Mouse (Mus musculus): ENCODE measurements around the gene Gramd2. TPM values are rescaled to one million over a fixed set of nuclear protein-coding genes. Genes with fewer than 3 reads are reported as not detected.

Gene Gramd2
- polyA plus RNA-seq, 1 experiment = not detected

DNA sequence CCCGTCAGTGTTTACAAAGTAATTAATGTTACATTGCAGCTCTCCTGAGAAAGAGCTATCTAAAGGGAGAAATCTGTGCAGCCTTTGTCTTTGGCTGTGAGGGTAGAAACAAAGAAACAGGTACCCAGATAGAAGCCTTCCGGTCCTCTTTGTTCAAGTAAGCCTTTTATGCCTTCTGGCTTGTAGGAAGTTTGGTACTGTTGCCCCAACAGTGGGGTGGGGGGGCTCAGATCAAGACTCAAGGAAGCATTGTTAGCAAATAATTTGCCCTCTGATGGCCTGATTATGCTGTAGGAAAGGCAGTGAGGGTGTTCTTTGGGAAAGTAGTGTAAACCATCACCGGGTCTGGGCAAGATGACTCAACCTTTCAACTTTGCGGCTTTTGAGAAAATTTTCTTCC is 21.8 kb upstream of the Gramd2 start:
- Histone ChIP-seq H3K4me3 (ENCODE audit: insufficient read depth, low read length) (peak overlapping the region; percentile 85), H3K27ac (ENCODE audit: insufficient read depth, low read depth, low read length) (peak overlapping the region; percentile 90), H3K4me1 (ENCODE audit: control insufficient read depth, insufficient read depth, low read length) (peaks cover 32% of the 10 kb centered on the region)
- TF ChIP-seq CTCF (IDR thresholded peaks at IDR 0.05; ENCODE audit: low read depth, low read length) = no peak
- no peak for TF ChIP-seq POLR2A (IDR thresholded peaks at IDR 0.05; ENCODE audit: borderline replicate concordance, low read depth, low read length)

DNA sequence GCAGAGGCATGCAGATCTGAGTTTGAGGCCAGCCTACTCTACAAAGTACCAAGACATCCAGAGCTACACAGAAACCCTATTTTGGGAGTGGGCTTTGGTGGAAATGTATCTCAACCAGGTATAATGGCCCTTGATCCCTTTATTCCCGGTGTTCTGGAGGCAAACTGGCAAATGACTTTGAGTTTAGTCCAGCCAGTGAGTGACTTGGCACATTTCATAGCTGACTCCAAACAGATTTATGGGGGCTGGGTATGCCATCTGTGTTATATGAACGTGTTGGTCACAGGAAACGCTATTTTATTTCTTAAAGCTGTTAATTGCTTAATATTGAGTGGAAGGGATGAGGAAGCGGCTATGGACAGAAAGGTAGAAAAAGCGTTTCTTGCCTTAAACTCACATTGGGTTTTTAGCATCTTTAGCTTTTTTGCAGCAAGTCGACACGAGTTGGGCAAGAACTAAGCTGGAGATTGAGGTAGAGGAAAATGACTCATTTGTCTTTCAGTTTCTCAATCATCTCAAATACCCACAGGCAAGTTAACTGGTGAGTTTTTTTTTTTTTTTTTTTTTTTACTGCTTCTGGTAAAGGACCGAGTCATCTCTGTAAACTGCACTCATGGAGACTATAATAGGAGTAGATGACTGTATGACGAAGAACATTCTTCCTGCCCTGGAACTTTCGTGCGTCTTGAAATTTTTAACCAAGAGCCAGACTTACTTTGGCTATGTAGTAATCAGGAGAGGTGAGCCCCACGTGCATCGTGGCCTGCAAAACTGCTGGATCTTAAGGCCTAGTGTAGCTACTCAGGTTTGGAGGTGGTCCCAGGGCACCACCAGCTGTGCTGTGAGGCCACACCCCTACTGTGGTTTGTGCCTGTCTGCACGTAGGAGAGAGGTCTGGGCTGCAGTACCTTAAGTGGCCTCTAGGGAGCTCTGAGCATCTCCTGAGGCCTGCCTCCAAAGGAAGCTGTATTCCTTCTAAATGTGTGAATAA is 20.6 kb upstream of the Gramd2 start:
- Histone ChIP-seq H3K4me1 (ENCODE audit: control insufficient read depth, insufficient read depth, low read length) (peaks cover 32% of the 10 kb centered on the region), H3K27ac (ENCODE audit: insufficient read depth, low read depth, low read length) (peak overlapping the region; percentile 90), H3K4me3 (ENCODE audit: insufficient read depth, low read length) (peak overlapping the region; percentile 85)
- TF ChIP-seq CTCF (IDR thresholded peaks at IDR 0.05; ENCODE audit: low read depth, low read length) = no peak; the same call in 1 of the 2 replicates
- TF ChIP-seq POLR2A (IDR thresholded peaks at IDR 0.05; ENCODE audit: borderline replicate concordance, low read depth, low read length) = no peak

DNA sequence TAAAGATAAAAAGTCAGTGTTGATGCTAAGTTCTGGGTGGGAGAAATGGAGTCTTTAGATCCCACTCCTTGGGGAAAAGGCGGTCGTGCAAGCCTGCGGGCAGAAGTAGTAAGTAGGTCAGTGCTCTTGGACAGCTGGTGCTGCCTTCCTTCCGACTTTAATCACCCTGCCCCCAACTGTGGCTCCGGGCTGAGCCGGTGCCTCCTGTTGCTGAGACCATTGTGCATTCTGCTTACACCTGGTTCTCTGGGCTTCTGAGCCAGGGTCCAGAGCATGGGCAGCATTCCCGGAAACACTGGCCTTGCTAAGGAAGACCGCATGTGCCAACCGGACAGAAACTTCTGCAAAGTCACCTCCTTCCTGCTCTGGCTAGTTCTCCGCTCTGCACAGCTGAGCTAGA is 19.5 kb upstream of the Gramd2 start:
- TF ChIP-seq POLR2A (IDR thresholded peaks at IDR 0.05; ENCODE audit: borderline replicate concordance, low read depth, low read length) = no peak
- no peak for TF ChIP-seq CTCF (IDR thresholded peaks at IDR 0.05; ENCODE audit: low read depth, low read length)
- H3K4me1 ChIP-seq (ENCODE audit: control insufficient read depth, insufficient read depth, low read length) = peaks cover 28% of the 10 kb centered on the region
- peak overlapping the region; percentile 53 for H3K4me3 ChIP-seq (ENCODE audit: insufficient read depth, low read length)
- peak overlapping the region; percentile 90 for H3K27ac ChIP-seq (ENCODE audit: insufficient read depth, low read depth, low read length)

DNA sequence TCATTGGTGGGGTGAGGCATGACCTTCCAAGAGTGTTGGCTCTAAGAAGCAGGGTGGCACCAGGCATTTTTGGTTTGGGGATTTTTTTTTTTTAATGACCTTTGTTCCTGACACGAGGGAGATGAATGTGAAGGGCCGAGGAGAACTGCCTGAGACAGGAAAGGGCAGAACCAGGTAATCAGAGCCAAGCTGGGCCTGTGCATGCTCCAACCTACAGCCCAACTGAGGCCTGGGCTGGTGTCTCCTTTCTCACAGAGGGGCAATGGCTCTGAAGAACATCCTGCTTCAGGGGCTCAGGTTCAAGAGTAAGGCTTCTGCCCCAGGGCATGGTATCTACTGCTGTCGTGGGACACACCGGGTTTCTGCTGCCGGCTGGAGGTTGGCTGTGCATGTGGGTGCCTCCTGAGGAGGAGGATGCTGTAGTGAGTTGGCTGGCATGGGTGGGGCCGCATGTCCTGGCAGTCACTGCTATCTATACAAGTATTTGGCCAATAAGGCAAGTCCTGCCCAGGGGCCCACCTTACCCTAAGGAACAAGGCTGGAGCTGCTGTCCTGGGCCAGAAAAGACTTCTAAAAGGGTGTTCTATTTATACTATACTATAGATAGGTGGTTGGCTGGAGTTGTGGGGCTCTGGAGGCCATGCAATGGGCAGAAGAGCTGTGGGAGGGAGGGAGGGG is 18.5 kb upstream of the Gramd2 start:
- peak overlapping the region; percentile 90; the same call in 1 of the 2 replicates for H3K27ac ChIP-seq (ENCODE audit: insufficient read depth, low read depth, low read length)
- peak overlapping the region; percentile 53 for H3K4me3 ChIP-seq (ENCODE audit: insufficient read depth, low read length)
- H3K4me1 ChIP-seq (ENCODE audit: control insufficient read depth, insufficient read depth, low read length) = peaks cover 28% of the 10 kb centered on the region
- TF ChIP-seq POLR2A (IDR thresholded peaks at IDR 0.05; ENCODE audit: borderline replicate concordance, low read depth, low read length) (no peak), CTCF (IDR thresholded peaks at IDR 0.05; ENCODE audit: low read depth, low read length) (no peak)

DNA sequence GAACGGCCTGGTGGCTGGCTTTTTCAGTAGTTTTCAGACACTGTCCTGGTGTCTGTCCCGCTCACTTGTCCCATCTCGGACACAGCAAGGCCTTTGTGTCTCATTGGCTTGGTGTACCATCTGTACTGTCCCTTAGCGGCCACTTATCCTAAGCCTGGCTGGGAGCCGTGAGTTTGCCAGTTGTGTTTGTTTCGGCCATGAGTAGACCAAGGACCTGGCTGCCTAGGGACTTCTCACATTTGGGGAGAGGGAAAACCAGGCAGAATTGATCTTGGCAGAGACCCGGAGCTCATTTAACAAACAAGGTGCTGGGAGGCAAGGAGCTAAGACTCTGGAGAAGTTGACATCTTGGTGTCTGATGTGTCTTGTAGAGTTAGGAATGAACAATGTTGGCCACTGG is 16.7 kb upstream of the Gramd2 start:
- no peak overlapping the region for H3K27ac ChIP-seq (ENCODE audit: insufficient read depth, low read depth, low read length)
- TF ChIP-seq CTCF (IDR thresholded peaks at IDR 0.05; ENCODE audit: low read depth, low read length) (no peak), POLR2A (IDR thresholded peaks at IDR 0.05; ENCODE audit: borderline replicate concordance, low read depth, low read length) (no peak)
- no peak overlapping the region for H3K4me3 ChIP-seq (ENCODE audit: insufficient read depth, low read length)
- H3K4me1 ChIP-seq (ENCODE audit: control insufficient read depth, insufficient read depth, low read length) = peaks cover 35% of the 10 kb centered on the region

DNA sequence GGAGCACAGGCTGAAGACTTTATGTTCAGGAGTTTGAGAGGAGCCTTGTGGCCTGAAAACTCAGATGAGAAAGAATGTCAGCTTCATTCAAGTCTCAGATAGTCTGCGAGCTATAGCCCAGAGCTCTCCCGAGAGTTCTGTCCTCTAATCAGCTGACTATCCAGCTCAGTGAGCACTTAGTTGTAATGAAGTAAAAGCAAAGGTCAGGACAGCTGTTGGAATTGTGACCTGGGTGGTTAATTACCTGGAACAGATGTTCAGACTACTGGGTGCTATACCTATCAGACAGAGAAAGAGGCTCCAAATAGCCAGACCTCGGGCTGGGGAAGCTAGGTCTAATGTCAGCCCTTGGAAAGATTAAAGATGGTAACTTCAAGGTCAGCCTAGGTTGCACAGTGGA is 16.0 kb upstream of the Gramd2 start:
- no peak for TF ChIP-seq CTCF (IDR thresholded peaks at IDR 0.05; ENCODE audit: low read depth, low read length)
- no peak for TF ChIP-seq POLR2A (IDR thresholded peaks at IDR 0.05; ENCODE audit: borderline replicate concordance, low read depth, low read length)
- Histone ChIP-seq H3K27ac (ENCODE audit: insufficient read depth, low read depth, low read length) (no peak overlapping the region), H3K4me3 (ENCODE audit: insufficient read depth, low read length) (no peak overlapping the region), H3K4me1 (ENCODE audit: control insufficient read depth, insufficient read depth, low read length) (peaks cover 35% of the 10 kb centered on the region)

DNA sequence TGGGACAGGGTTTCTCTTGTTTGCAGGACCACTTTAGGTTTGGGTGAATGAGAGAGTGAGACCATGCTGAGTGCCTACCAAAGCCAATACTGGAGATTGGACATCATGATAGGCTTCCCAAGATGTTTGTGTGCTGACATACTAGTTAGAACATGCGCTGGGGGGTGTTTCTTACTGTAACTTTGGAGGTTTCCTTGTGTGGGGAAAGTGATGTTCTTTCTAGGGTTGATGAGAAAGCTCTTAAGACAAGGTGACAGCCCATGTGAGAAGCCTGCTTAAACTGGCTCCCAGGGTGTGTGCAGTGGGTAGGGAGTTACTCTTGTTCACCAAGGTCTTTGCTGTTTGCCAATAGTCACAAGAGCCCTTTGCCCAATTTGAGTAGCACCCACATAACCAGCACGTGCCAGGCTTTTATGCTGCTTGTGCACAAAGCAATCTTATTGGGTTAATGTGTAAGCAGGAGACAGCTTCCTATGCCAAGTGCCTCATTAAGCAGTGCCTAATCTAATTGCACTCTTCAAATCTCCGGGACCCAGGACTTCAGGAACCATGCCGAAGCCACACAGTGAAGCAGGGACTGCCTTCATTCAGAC is 15.2 kb upstream of the Gramd2 start:
- TF ChIP-seq CTCF (IDR thresholded peaks at IDR 0.05; ENCODE audit: low read depth, low read length) (no peak), POLR2A (IDR thresholded peaks at IDR 0.05; ENCODE audit: borderline replicate concordance, low read depth, low read length) (no peak)
- H3K4me1 ChIP-seq (ENCODE audit: control insufficient read depth, insufficient read depth, low read length) = peaks cover 35% of the 10 kb centered on the region
- no peak overlapping the region for H3K27ac ChIP-seq (ENCODE audit: insufficient read depth, low read depth, low read length)

DNA sequence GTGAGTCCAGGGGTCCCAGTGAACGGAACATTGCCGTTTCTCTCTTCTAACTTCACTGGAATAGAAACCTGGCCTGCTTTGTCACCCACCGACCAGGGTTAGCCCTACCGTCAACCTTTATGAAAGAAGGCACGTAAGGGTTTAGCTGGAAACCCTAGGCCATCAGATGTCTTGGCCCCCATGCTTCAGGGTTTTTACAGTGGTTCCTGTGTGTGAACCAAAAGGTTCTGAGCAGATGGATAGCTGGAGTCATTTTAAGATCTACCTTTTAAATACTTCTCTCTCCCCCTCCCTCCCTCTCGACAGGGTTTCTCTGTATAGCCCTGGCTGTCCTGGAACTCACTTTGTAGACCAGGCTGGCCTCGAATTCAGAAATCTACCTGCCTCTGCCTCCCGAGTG is 13.9 kb upstream of the Gramd2 start:
- H3K4me3 ChIP-seq (ENCODE audit: insufficient read depth, low read length) = no peak overlapping the region
- no peak overlapping the region for H3K27ac ChIP-seq (ENCODE audit: insufficient read depth, low read depth, low read length)
- H3K4me1 ChIP-seq (ENCODE audit: control insufficient read depth, insufficient read depth, low read length) = peaks cover 29% of the 10 kb centered on the region
- TF ChIP-seq POLR2A (IDR thresholded peaks at IDR 0.05; ENCODE audit: borderline replicate concordance, low read depth, low read length) (no peak), CTCF (IDR thresholded peaks at IDR 0.05; ENCODE audit: low read depth, low read length) (no peak)

More for the DNA sequence above, 15.2 kb upstream of the Gramd2 start:
- no peak overlapping the region for H3K4me3 ChIP-seq (ENCODE audit: insufficient read depth, low read length)

DNA sequence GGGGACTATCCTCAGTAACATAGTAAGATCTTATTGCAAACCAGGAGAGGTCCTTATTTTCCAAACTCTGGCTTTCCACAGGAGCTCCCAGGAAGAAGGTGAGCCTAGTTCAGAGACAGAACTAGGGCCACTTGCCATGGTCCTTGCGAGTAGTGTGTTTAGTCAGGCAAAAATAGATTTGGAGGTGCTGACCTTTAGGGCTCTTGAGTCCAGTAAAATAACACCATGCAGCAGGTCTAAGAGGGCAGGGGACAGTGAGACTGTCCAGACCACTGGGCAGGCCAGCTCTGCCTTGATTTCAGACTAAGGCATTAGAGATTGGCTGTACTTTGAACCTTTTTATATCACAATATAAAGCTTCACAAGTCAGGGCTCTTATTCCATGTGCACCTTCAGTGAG is 13.1 kb upstream of the Gramd2 start:
- TF ChIP-seq POLR2A (IDR thresholded peaks at IDR 0.05; ENCODE audit: borderline replicate concordance, low read depth, low read length) = no peak
- no peak for TF ChIP-seq CTCF (IDR thresholded peaks at IDR 0.05; ENCODE audit: low read depth, low read length)
- Histone ChIP-seq H3K4me3 (ENCODE audit: insufficient read depth, low read length) (no peak overlapping the region), H3K4me1 (ENCODE audit: control insufficient read depth, insufficient read depth, low read length) (peaks cover 23% of the 10 kb centered on the region), H3K27ac (ENCODE audit: insufficient read depth, low read depth, low read length) (no peak overlapping the region)
